Mouse (Mus musculus) kidney, embryonic 16.5 days (tissue): ENCODE data around the gene Zbtb8os. TPM values are rescaled to one million over a fixed set of nuclear protein-coding genes. Genes with fewer than 3 reads are reported as not detected.

Experiments
- ATAC-seq: fragments of 200-750 bp; cut with Nextera tagmentation; 2 replicates; pipeline ENCODE4 v1.8.0; 2017; ENCODE audit warnings: moderate TSS enrichment; ENCODE audit not compliant: low FRiP score, low TSS enrichment
- H3K27ac ChIP-seq: fragments of 300-500 bp; sonication (generic); 2 replicates; pipeline ENCODE4 v1.5.1; 2014; ENCODE audit warnings: low read length
- H3K27me3 ChIP-seq: fragments of 300-500 bp; sonication (generic); 2 replicates; pipeline ENCODE4 v1.6.1; 2014; ENCODE audit warnings: low read length, control low read depth, mixed read lengths; ENCODE audit not compliant: insufficient read depth
- H3K36me3 ChIP-seq: fragments of 300-500 bp; sonication (generic); 2 replicates; pipeline ENCODE4 v1.6.1; 2014; ENCODE audit warnings: low read length, control low read depth, mixed read lengths; ENCODE audit not compliant: insufficient read depth
- H3K4me1 ChIP-seq: fragments of 300-500 bp; sonication (generic); 2 replicates; pipeline ENCODE4 v1.6.1; 2014; ENCODE audit warnings: low read length, control low read depth, mixed read lengths; ENCODE audit not compliant: insufficient read depth
- H3K4me2 ChIP-seq: fragments of 300-500 bp; sonication (generic); replicated peaks from 2 replicates; pipeline ENCODE4 v1.6.1; 2014; ENCODE audit warnings: low read depth, low read length
- H3K4me3 ChIP-seq: fragments of 300-500 bp; sonication (generic); 2 replicates; pipeline ENCODE4 v1.5.1; 2014; ENCODE audit warnings: mild to moderate bottlenecking, low read length
- H3K9ac ChIP-seq: fragments of 300-500 bp; sonication (generic); replicated peaks from 2 replicates; pipeline ENCODE4 v1.6.1; 2014; ENCODE audit warnings: low read length
- H3K9me3 ChIP-seq: fragments of 300-500 bp; sonication (generic); 2 replicates; pipeline ENCODE4 v1.6.1; 2016; ENCODE audit warnings: low read length, control low read depth
- WGBS: fragments of 180-500 bp; shearing (Covaris S2); extraction: QIAGEN DNeasy Blood & Tissue Kit; methylation state at CpG from one replicate; pipeline ENCODE4 v1.1.7; 2014; 5-methylcytosine and 5-hydroxymethylcytosine counted together
- polyA plus RNA-seq: library from polyadenylated mRNA; unstranded; fragments of >200 nt; fragmentation: Nextera tagmentation; extraction: Ambion mirVana; gene quantifications from 2 replicates; pipeline ENCODE4 v1.2.1, GENCODE M21; 2015

Zbtb8os gene
- polyA plus RNA-seq, 1 experiment from 2014 or later, result 45.1 TPM

- no peak overlapping the region for H3K4me3 ChIP-seq
- H3K9ac ChIP-seq, result no peak overlapping the region
- peaks cover 3% of the 10 kb centered on the region; the same call in 1 of the 2 replicates for H3K27me3 ChIP-seq
- ATAC-seq, result no peak
- H3K27ac ChIP-seq, result no peak overlapping the region
- WGBS, result 92% methylated on average over 9 of the region's 9 CpGs
- no peaks in the 10 kb centered on the region for H3K36me3 ChIP-seq
- H3K4me2 ChIP-seq, result no peak overlapping the region
- H3K4me1 ChIP-seq, result peaks cover 3% of the 10 kb centered on the region; the same call in 1 of the 2 replicates
- H3K9me3 ChIP-seq, result no peaks in the 10 kb centered on the region
These were observed 46.5 kb downstream of the Zbtb8os start for GRCm38 (mm10) chr4:129382029-129382428.

GRCm38 (mm10) chr4:129382488-129382887 lies 47.0 kb downstream of the Zbtb8os start:
- Histone ChIP-seq H3K4me3 (no peak overlapping the region), H3K4me2 (no peak overlapping the region), H3K4me1 (peaks cover 3% of the 10 kb centered on the region; the same call in 1 of the 2 replicates), H3K27ac (no peak overlapping the region; the same call in 1 of the 2 replicates), H3K36me3 (no peaks in the 10 kb centered on the region), H3K9me3 (no peaks in the 10 kb centered on the region), H3K27me3 (peaks cover 3% of the 10 kb centered on the region; the same call in 1 of the 2 replicates), H3K9ac (no peak overlapping the region)
- ATAC-seq, result no peak
- 90% methylated on average over 2 of the region's 2 CpGs for WGBS

- Histone ChIP-seq H3K4me1 (no peaks in the 10 kb centered on the region; the same call in 1 of the 2 replicates), H3K4me2 (no peak overlapping the region), H3K4me3 (no peak overlapping the region), H3K27ac (no peak overlapping the region), H3K27me3 (peaks cover 3% of the 10 kb centered on the region; the same call in 1 of the 2 replicates), H3K9me3 (no peaks in the 10 kb centered on the region), H3K36me3 (no peaks in the 10 kb centered on the region), H3K9ac (no peak overlapping the region)
- no peak for ATAC-seq
- 84% methylated on average over 3 of the region's 3 CpGs for WGBS
These were observed 48.1 kb downstream of the Zbtb8os start for GRCm38 (mm10) chr4:129383586-129383985.

- ATAC-seq, result peak; percentile 90
- 15% methylated on average over 6 of the region's 6 CpGs for WGBS
- peaks cover 3% of the 10 kb centered on the region; the same call in 1 of the 2 replicates for H3K27me3 ChIP-seq
- H3K9me3 ChIP-seq, result no peaks in the 10 kb centered on the region
- no peak overlapping the region for H3K4me3 ChIP-seq
- no peaks in the 10 kb centered on the region; the same call in 1 of the 2 replicates for H3K4me1 ChIP-seq
- no peaks in the 10 kb centered on the region for H3K36me3 ChIP-seq
- H3K4me2 ChIP-seq, result 0 out of 2 replicates have a peak overlapping the region, but pooled peaks have one; percentile 10
- peak overlapping the region; percentile 75 for H3K27ac ChIP-seq
- H3K9ac ChIP-seq, result no peak overlapping the region
These were observed 48.9 kb downstream of the Zbtb8os start for GRCm38 (mm10) chr4:129384440-129384839.

- Histone ChIP-seq H3K4me1 (no peaks in the 10 kb centered on the region; the same call in 1 of the 2 replicates), H3K27me3 (no peaks in the 10 kb centered on the region), H3K9me3 (no peaks in the 10 kb centered on the region), H3K9ac (no peak overlapping the region), H3K4me2 (no peak overlapping the region), H3K36me3 (no peaks in the 10 kb centered on the region), H3K27ac (no peak overlapping the region), H3K4me3 (no peak overlapping the region)
- ATAC-seq, result no peak
- WGBS, result 85% methylated on average over 11 of the region's 11 CpGs
These were observed 50.2 kb downstream of the Zbtb8os start for GRCm38 (mm10) chr4:129385685-129386084.

- Histone ChIP-seq H3K27me3 (no peaks in the 10 kb centered on the region), H3K4me1 (no peaks in the 10 kb centered on the region; the same call in 1 of the 2 replicates), H3K36me3 (no peaks in the 10 kb centered on the region), H3K4me2 (no peak overlapping the region), H3K4me3 (no peak overlapping the region), H3K27ac (no peak overlapping the region), H3K9ac (no peak overlapping the region), H3K9me3 (no peaks in the 10 kb centered on the region)
- ATAC-seq, result no peak
- 91% methylated on average over 8 of the region's 8 CpGs for WGBS
These were observed 50.9 kb downstream of the Zbtb8os start for GRCm38 (mm10) chr4:129386269-129386946.

- ATAC-seq, result no peak
- Histone ChIP-seq H3K9me3 (no peaks in the 10 kb centered on the region), H3K36me3 (no peaks in the 10 kb centered on the region), H3K4me2 (no peak overlapping the region), H3K4me3 (no peak overlapping the region), H3K4me1 (no peaks in the 10 kb centered on the region; the same call in 1 of the 2 replicates), H3K27me3 (no peaks in the 10 kb centered on the region), H3K27ac (no peak overlapping the region), H3K9ac (no peak overlapping the region)
- 54% methylated on average over 1 of the region's 2 CpGs for WGBS
These were observed 51.5 kb downstream of the Zbtb8os start for GRCm38 (mm10) chr4:129386989-129387388.

GRCm38 (mm10) chr4:129388404-129388803 lies 52.9 kb downstream of the Zbtb8os start:
- no peaks in the 10 kb centered on the region for H3K27me3 ChIP-seq
- H3K4me3 ChIP-seq, result no peak overlapping the region
- no peaks in the 10 kb centered on the region for H3K9me3 ChIP-seq
- no peak overlapping the region for H3K4me2 ChIP-seq
- H3K27ac ChIP-seq, result no peak overlapping the region
- no peaks in the 10 kb centered on the region for H3K36me3 ChIP-seq
- WGBS, result 89% methylated on average over 5 of the region's 5 CpGs
- ATAC-seq, result no peak
- H3K9ac ChIP-seq, result no peak overlapping the region
- H3K4me1 ChIP-seq, result no peaks in the 10 kb centered on the region; the same call in 1 of the 2 replicates

GRCm38 (mm10) chr4:129390216-129390743 lies 54.8 kb downstream of the Zbtb8os start:
- H3K36me3 ChIP-seq, result no peaks in the 10 kb centered on the region
- ATAC-seq, result no peak
- no peak overlapping the region for H3K4me2 ChIP-seq
- no peak overlapping the region for H3K27ac ChIP-seq
- H3K4me1 ChIP-seq, result peaks cover 8% of the 10 kb centered on the region; the same call in 1 of the 2 replicates
- no peak overlapping the region for H3K9ac ChIP-seq
- no peaks in the 10 kb centered on the region for H3K9me3 ChIP-seq
- H3K27me3 ChIP-seq, result no peaks in the 10 kb centered on the region
- H3K4me3 ChIP-seq, result no peak overlapping the region
- WGBS, result 84% methylated on average over 14 of the region's 14 CpGs
